Mouse (Mus musculus) retina, embryonic 14.5 days (tissue): Measurements from ENCODE around the gene Gm45713.
"Not testable (repeated sequence)": the region's sequence is repeated elsewhere in the genome, so short reads cannot be mapped to it uniquely, and the experiment has no call there.

ENCODE experiments used
- DNase-seq: peaks from one replicate; pipeline ENCODE4 v3.0.0-alpha.2; 2015; ENCODE audit warnings: low spot score

Gm45713 gene

DNA sequence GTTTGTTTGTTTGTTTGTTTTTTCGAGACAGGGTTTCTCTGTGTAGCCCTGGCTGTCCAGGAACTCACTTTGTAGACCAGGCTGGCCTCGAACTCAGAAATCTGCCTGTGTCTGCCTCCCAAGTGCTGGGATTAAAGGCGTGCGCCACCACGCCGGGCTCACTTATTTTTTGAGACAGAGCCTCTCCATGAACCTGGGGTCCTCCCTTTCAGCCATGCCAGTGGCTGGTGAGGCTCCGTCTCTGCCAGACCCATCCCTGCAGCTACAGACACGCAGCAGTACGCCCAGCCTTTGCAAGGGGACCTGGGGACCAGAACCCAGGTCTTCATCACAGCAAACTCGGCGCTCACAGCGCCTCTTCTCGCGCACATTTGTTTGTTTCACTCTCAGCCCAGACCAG is 40.1 kb downstream of the Gm45713 start:
- DNase-seq = not testable (repeated sequence)

DNA sequence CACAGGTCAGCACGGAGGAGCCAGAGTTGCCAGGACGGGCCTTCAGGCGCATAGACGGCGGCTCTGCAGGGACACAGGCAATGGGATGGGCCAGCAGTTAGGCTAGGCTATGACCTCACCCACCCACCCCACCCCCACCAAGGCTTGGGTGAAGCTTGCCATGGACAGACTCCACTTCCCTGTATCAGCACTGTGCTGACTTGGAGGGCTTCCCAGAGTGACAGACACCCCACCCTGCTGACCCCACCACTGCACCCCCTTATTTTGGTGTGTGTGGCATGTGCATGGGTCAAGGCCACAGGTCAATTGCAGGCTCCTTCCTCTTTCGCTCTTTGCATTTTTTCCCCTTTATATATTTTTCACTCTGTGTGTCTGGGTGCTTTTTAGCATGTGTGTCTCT is 40.7 kb downstream of the Gm45713 start:
- no peak for DNase-seq

DNA sequence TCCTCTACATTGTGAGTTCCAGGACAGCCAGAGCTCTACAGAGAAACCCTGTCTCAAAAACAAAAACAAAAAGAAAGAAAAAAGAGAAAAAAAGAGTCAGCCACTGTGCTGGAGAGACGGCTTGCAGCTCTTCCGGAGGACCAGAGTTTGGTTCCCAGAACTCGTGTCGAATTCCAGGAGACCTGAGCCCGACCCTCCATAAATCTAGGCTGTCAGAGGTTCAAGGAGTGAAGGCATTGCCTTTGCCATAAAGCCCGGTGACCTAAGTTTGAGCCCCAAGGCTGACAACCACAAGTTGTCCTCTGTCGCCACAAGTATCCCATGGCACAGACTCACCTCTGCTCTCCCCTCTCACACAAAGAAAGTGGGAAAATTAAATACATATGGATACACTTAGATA is 41.9 kb downstream of the Gm45713 start:
- DNase-seq = no peak

DNA sequence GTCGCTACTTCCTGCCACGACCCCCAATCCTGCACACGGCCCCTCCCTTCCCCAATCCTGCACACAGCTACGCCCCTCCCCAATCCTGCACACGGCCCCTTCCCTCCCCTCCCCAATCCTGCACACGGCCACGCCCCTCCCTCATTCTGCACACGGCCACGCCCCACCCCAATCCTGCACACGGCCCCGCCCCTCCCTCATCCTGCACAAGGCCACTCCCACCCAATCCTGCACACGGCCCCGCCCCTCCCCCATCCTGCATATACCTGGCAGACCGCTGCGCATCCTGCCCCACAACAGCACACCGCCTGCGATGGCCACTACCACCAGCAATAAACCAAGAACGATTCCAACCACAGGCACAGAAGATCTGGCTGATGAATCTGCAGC is 42.5 kb downstream of the Gm45713 start:
- DNase-seq = no peak

DNA sequence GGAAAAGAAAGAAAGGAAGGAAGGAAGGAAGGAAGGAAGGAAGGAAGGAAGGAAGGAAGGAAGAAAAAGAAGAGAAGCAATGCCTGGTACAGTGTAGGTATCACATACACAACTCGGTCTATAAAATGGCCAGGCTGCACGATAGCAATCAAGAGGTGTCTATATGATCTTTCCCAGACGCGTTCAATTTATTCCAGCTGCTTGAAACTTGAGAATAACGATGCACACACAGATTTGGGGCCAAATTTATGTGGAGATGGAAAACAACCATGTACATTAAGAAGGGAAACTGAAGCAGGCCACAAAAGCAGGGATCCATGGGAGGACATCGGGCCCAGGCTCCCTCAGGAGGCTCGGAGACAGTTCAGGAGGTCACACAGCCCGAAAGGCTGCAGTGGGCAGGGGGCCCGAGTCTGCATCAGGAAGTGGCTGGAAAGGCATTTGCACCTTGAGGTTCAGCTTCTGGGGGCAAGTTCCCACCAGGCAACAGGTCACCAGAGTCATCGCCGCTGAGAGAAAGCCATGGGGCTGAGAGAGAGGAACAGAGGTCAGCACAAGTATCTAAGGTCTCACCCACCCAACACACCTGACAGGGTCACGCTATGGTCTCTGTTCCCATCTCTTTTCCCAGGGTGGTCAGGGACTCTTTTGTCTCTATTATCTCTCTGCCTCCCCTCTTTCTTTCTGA is 43.1 kb downstream of the Gm45713 start:
- no peak for DNase-seq

DNA sequence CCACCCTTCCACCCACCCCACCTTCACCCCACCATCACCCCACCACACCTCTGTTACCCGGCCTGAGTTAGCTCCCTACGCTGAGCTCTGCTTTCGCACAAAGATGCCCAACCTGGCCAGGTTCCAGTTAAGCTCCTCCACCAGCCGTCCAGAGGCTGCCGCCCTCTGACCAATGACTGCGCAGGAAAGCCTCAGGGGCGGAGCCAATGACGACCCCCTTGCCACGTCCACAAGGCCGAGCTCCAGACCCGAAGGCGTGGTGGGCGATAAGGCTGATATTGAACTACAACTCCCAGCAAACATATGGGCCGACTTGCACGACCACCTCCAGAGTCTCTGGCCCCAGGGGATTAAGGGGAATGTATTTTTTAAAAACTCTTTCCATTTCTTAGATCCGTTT is 44.0 kb downstream of the Gm45713 start, which contains the start of gene Rcn3:
Gene Rcn3 (minus strand): TSS at position 174 of the 400 bp plus-strand sequence.
- DNase-seq = peak; percentile 92

DNA sequence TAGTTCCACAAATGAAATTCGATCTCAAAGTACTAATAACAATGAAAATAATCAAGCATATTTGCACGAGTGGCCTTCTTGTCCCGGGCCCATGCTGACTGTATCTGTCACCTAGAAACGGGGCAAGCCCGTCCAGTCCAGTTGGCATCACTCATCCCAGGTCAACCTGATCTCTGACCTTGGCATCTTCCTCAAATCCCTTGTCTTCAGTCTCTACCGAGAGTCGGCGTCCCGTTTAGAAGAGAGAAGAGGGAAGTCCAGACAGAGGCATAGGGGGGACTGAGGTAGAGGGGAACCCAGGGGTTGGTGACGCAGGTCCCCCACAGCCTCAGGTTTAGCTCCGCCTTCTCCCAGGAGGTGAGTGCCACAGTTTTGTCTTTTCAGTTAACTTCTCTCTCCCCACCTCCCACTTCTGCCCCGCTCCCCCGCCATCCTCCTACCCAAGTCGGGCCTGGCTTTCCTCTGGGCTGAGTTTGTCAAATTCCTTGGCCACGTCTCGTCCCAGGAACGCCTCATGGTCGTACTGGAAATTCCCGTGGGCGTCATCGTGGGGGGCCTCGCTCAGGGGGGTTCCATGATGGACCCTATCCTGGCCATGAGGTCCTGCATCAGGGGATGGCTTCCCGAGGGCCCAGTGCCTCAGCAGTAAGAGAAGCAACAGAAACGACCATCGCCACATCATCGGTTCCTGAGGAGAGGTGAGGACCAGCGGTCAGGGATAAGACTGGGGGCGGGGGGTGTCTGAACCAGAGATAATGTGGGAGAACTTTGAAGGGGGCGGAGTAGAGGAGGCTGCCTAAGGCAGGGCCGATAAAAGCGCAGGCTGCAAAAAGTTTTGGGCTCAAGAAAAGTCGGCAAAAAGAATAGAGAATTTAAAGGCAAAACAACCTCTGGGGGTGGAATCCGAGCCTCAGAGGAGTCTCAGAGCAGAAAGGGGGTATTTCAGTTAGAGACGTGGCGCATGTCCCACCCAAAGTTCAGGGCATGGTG is 44.7 kb downstream of the Gm45713 start:
- DNase-seq = peak; percentile 20

DNA sequence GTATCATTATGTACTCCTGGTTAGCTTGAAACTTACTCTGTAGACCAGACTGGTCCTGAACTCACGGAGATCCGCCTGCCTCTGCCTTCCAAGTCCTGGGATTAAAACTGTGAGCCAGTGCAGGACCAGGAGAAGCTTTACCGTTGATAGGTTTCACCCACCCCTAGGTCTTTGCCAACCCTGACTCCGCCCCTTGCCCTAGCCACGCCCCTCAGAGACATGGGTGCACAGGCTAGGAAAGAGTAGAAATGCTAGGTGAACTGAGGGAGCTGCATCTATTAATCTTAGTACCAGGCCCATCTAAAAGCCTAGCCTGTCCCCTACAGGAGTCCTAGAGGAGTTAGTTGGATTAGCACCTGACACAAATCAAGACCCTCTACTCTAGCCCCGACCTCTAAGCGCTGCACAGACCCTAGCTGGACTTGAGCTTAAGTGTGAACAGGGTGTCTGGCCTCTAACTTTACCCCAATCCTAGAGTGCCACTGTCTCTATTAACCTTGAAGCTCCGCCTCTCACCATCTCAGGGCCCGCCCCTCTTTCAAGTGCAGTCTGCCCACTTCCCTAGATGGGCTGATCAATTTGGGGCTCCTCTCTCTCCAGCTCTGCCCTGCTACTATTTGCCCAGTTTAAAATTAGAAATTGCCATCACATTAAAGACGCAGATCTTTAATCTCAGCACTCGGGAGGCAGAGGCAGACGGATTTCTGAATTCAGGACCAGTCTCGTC is 45.6 kb downstream of the Gm45713 start:
- DNase-seq = no peak

DNA sequence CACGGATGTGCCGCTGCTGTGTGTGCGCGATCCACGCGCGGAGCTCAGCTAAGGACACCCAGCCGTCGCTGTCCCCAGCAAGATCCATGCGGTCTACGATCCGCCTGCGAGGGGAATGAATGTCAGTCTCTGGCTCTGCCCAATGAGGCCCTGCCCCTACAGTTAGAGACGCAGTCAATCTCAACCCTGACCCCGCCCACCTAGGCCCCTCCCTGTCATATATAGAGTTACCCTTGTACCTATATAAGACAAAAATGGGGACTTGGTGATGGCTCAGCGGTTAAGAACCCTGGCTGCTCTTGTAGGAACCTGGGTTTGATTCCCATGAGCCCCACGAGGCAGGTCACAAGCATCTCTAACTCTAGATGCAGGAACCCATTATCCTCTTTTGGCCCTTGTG is 47.4 kb downstream of the Gm45713 start:
- no peak for DNase-seq

DNA sequence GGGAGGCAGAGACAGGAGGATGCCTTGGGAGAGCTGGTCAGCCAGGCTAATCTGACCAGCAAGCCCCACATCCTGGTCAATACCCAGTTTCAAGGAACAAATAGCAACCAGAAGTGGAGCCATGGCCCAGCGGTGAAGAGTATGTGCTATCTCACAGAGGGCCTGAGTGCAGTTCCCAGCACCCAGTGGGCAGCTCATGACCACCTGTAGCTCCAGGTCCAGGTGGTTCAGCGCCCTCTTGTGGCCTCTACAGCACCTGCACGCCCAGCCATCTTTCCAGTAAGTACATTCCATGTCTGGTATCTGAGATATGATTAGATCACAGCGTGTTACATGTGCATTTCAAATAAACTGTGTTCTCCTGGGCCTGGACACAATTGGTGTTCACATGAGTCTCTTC is 49.9 kb downstream of the Gm45713 start:
- DNase-seq = no peak

DNA sequence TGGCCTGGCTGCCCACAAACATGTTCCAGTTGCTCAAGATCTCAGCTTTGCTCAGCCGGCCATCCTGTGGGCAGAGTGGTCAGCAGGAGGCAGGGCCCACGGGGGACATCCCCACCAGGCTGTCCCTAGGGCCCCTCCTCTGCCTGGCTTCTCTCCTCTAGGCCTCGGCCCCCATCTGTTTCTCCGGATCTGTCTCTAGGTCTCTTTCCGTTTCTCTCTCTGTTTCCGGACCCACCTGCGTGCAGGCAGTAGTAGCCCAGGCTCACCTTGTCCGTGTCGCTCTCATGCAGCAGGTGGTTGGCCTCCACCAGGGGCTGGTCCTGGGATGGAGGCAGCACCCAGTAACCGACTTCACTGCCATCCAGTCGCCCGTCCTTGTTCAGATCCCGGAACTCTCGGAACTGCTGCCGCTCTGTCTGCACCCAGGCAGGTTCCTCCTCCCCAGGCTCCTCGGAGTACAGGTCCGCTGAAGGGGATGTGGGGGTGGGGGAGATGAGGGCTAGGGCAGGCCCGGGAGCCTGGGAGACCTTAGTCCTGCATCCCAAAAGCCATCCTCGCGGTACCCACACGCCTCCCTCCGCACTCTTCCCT is 52.6 kb downstream of the Gm45713 start:
- no peak for DNase-seq

DNA sequence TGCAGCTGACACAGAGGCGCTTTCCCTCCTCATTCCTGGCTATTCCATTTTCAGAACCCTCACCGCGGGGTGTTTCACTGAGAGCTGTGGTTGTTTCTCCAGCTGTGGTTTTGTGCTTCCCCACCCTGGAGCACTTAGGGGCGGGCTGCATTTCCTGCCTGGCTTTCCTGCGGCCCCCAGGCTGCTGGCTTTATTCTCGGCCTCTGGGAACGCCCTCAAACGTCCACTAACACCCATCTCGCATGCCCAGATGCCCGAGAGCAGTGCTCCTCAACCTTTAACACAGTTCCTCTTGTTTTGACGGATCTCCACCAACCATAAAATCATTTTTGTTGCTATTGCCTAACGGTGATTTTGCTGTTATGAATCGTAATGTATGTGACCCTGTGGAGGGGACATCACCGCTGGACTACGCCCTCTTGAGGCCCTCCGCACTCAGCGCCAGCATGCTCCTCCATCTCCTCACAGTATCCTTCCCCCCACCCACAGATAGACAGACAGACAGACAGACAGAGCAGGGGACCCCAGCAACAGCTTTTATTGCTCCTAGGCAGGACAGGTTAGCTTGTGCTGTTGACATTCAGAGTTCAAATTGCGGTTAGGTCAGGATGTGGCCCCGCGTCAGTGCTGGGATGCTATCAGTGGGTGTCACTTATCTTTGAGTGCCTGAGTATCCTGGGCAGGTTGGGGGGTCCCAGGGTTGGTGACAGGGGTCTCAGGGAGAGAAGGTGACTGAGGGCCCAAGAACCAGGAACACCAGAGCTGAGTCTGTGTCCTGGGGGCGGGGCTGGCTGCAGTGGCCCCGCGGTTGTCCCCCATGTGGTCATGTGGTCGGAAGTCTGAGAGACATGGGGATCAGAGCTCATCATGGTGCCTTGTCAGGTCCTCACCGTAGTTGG is 53.4 kb downstream of the Gm45713 start:
- no peak for DNase-seq

DNA sequence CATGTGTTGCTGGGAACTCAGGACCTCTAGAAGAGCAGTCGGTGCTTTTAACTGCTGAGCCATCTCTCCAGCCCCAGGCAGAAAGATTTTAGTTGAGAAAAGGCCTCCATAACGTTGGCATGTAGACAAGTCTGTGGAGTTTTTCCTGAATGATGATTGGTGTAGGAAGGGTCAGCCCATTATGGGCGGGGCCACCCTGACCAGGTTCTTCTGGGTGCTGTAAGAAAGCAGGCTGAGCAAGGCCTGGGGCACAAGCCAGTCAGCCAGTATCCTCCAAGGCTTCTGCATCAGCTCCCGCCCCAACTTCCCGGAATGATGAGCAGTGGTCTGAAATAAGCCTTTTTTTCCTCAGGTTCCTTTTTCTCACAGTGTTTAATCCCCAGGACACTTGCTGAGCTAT is 55.0 kb downstream of the Gm45713 start:
- no peak for DNase-seq

DNA sequence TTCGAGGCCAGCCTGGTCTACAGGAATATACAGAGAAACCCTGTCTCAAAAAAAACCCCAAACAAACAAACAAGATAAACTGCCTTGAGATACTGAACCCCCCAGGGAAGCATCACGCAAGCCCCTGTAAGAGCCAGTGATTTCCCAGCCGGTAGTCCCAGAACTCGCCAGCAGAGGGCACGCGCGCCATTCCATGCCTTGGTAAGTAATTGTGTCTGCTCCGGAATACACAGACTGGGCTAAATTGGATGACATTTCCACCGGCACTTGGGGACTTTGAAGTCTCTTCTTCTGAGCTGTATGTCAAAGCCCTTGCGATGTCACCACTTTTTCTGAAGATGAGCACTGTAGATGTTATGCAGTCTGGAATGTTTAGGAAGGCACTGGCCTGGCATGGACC is 56.2 kb downstream of the Gm45713 start:
- peak; percentile 97 for DNase-seq

DNA sequence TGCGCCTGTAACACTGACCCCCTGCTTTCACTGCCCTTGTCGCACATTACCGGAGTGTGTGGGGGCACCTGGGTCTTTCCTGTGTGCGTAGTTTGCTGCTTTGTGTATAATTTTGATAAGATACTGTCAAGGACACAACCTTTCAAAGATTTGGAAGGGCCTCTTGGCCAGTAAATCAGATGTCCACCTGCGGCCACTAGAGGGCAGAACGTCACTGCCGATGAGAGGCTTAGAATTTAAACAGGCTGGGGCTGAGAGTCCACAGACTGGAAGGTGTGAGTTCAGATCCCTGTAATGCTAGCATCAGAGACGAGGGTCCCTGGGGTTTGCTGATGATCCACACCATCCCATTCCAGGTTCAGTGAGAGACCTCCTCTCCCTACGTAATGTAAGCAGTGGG is 57.5 kb downstream of the Gm45713 start:
- DNase-seq = peak; percentile 80

DNA sequence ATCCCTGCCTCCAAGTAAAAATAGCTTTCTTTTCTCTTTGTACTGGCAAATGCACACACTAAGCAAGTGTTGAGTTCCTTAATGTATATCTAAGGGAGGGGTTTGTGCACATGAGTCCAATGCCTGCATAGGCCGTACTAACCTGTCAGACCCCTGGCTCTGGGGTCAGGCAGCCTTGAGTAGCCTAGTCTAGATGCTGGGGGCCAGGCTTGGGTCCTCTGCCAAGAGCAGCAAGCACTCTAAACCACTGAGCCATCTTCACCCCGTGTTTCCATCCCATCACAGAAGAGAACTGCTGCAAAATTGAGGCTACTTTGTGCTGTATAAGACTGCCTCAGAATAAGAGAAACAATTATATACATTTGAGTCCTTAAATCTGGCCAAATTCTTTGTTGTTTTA is 58.2 kb downstream of the Gm45713 start:
- DNase-seq = no peak

DNA sequence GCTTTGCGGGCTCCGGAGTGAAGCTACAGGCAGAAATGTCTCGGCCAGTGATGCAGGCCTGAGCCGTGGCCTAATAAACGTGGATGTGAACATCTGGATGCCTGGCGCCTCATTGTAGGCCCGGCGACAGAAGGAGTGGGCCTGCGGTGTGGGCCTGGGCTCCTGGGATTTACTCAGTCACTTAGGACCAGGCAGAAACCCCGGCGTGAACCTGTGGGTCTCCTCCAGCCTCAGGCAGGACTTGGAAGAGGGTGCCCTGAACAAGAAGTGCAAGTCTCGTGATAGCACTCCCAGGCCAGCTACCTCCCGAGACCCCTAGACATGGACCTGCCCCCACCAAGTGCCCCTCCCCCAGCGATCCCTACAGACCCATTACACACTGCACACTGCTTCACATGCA is 58.7 kb downstream of the Gm45713 start:
- DNase-seq = no peak

DNA sequence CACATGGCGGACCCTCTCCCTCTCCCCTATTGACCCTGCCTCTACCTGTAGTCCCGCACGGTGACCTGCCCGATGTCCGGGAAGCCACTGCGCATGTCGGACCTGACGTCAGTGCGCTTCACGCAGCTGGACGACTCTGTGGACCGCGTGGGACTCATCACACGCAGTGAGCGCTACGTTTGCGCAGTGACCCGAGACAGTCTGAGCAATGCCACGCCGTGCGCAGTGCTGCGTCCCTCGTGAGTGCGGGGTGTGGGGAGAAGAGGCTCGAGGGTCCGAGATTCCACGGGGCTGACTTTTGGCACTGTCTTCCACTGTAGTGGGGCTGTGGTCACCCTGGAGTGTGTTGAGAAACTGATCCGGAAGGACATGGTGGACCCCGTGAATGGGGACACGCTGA is 59.5 kb downstream of the Gm45713 start:
- DNase-seq = no peak
